Mouse (Mus musculus) cerebellum, adult 2 months (tissue): ENCODE results near the gene Myh6.

Experiments
- CTCF ChIP-seq: fragments of 200-500 bp; IDR thresholded peaks from 2 replicates; pipeline ENCODE4 v1.5.1; 2011; ENCODE audit warnings: low read depth, mild to moderate bottlenecking, control low read depth, low read length, moderate library complexity, borderline replicate concordance; ENCODE audit not compliant: insufficient read depth
- POLR2A ChIP-seq: fragments of 200-500 bp; IDR thresholded peaks from 2 replicates; pipeline ENCODE4 v1.6.1; 2011; ENCODE audit warnings: low read length, control low read depth, borderline replicate concordance; ENCODE audit not compliant: insufficient read depth

GRCm38 (mm10) chr14:54938431-54939219 lies 28.1 kb downstream of the Myh6 start:
- no peak for TF ChIP-seq CTCF
- TF ChIP-seq POLR2A: no peak
